Mouse (Mus musculus) liver, embryonic 13.5 days (tissue): ENCODE data around the gene Zfhx3. TPM values are rescaled to one million over a fixed set of nuclear protein-coding genes. Genes with fewer than 3 reads are reported as not detected.
A peak's percentile ranks its signal among the peaks of the same experiment; 100 is the strongest.

Experiments
- ATAC-seq: fragments of 200-750 bp; cut with Nextera tagmentation; 2 replicates; pipeline ENCODE4 v1.8.0; 2017; ENCODE audit warnings: low read depth, mild to moderate bottlenecking, moderate number of reproducible peaks, moderate library complexity
- DNase-seq: peaks from one replicate; pipeline ENCODE4 v3.0.0; 2022
- H3K27ac ChIP-seq: fragments of 300-500 bp; sonication (generic); 2 replicates; pipeline ENCODE4 v1.5.1; 2015; ENCODE audit warnings: moderate library complexity, mild to moderate bottlenecking, inconsistent platforms
- H3K27me3 ChIP-seq: fragments of 300-500 bp; sonication (generic); 2 replicates; pipeline ENCODE4 v1.6.1; 2015; ENCODE audit warnings: mild to moderate bottlenecking, inconsistent platforms
- H3K36me3 ChIP-seq: fragments of 300-500 bp; sonication (generic); 2 replicates; pipeline ENCODE4 v1.6.1; 2015; ENCODE audit warnings: mild to moderate bottlenecking, inconsistent platforms
- H3K4me1 ChIP-seq: fragments of 300-500 bp; sonication (generic); replicated peaks from 2 replicates; pipeline ENCODE4 v1.6.1; 2015; ENCODE audit warnings: inconsistent platforms
- H3K4me2 ChIP-seq: fragments of 300-500 bp; sonication (generic); 2 replicates; pipeline ENCODE4 v1.6.1; 2015; ENCODE audit warnings: inconsistent platforms, mild to moderate bottlenecking, moderate library complexity
- H3K4me3 ChIP-seq: fragments of 300-500 bp; sonication (generic); replicated peaks from 2 replicates; pipeline ENCODE4 v1.5.1; 2015; ENCODE audit warnings: mild to moderate bottlenecking, inconsistent platforms
- H3K9ac ChIP-seq: fragments of 300-500 bp; sonication (generic); 2 replicates; pipeline ENCODE4 v1.6.1; 2015; ENCODE audit warnings: mild to moderate bottlenecking, inconsistent platforms
- H3K9me3 ChIP-seq: fragments of 300-500 bp; sonication (generic); replicated peaks from 2 replicates; pipeline ENCODE4 v1.6.1; 2016; ENCODE audit warnings: inconsistent platforms
- WGBS: fragments of 180-500 bp; shearing (Covaris S2); methylation state at CpG from one replicate; pipeline ENCODE4 v1.1.7; 2015; ENCODE audit not compliant: insufficient replicate concordance; 5-methylcytosine and 5-hydroxymethylcytosine counted together
- polyA plus RNA-seq: library from polyadenylated mRNA; unstranded; fragments of >200 nt; fragmentation: Nextera tagmentation; extraction: Ambion mirVana; gene quantifications from 2 replicates; pipeline ENCODE4 v1.2.1, GENCODE M21; 2015

Gene Zfhx3
- polyA plus RNA-seq, 1 experiment from 2014 or later = 1.0 TPM

DNA sequence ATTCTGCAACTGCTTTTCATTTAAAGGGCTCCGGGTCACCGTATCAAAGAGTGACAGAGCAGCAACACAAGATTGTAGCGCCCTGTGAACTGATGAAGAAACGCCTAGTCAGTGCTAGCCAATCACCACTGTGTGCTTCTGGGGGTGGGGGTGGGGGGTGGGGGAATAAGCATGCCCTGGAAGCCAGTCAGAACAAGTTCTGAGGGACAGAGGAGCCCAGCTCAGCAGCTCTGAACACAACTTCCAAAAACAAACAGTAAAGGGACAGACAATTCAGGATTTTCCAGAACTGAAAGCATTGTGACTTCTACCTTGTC, 642.2 kb downstream of the Zfhx3 start:
- Histone ChIP-seq H3K9me3 (no peaks in the 10 kb centered on the region), H3K27ac (no peak overlapping the region), H3K4me1 (peaks cover 23% of the 10 kb centered on the region), H3K4me2 (no peak overlapping the region), H3K9ac (no peak overlapping the region), H3K4me3 (no peak overlapping the region), H3K27me3 (no peaks in the 10 kb centered on the region), H3K36me3 (no peaks in the 10 kb centered on the region)
- ATAC-seq (no peak), DNase-seq (no peak)
- WGBS = 70% methylated on average over 4 of the region's 4 CpGs

DNA sequence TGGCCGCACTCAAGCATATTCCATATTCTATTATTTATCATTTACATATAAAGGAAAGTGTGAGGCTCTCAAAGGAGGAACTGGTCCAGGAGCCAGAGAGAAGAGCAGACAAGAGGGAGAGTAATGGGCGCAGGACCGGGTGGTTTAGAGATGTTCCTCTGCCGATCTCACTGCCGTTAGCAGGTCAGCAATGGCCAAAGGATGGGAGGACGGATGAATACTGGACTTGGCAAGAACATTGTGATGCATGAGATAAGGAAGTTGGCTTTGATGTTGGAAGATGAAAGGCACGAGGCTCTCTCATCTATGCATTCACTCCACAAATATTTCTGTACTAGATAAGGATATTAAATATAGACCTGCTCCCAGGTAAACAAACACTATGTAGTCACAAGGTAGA, 648.6 kb downstream of the Zfhx3 start:
- ATAC-seq (no peak), DNase-seq (no peak)
- no peak overlapping the region for H3K9ac ChIP-seq

DNA sequence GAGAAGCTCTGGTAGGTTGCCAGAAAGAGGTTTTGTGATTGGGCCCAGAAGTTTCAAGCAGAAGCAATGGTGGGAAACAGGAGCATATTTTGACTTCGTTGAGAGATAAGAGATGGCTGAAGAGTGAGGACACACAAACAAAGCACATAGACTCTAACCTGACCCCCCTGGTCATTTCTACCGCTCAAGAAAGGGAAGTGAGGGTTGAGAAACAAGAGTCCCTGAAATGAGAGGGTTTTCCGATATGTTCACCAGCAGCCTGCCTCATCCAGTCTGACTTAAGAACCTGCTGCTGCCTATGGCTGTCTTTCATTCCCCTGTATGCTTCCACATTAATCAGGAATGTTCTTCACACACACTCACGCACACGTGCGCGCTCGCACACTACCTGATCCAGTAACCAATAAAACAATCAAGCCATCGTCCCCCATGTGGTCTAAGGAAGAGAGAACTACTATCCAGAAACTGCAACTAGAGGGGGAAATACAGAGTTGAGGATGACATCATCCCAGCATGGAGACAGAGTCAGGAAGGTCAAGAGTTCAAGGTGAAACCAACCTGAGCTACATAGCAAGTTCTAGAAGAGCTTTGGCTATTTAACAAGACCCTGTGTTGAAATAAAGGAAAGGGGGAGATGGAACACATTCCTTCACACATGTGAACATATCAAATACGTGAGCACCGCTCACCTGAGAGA, 649.7 kb downstream of the Zfhx3 start:
- no peak for ATAC-seq
- WGBS = 70% methylated on average over 11 of the region's 11 CpGs

More for the DNA sequence above, 648.6 kb downstream of the Zfhx3 start:
- Histone ChIP-seq H3K36me3 (no peaks in the 10 kb centered on the region), H3K4me3 (no peak overlapping the region), H3K27ac (no peak overlapping the region), H3K4me1 (peaks cover 36% of the 10 kb centered on the region), H3K27me3 (no peaks in the 10 kb centered on the region), H3K4me2 (no peak overlapping the region), H3K9me3 (no peaks in the 10 kb centered on the region)
- 66% methylated on average over 7 of the region's 7 CpGs for WGBS

DNA sequence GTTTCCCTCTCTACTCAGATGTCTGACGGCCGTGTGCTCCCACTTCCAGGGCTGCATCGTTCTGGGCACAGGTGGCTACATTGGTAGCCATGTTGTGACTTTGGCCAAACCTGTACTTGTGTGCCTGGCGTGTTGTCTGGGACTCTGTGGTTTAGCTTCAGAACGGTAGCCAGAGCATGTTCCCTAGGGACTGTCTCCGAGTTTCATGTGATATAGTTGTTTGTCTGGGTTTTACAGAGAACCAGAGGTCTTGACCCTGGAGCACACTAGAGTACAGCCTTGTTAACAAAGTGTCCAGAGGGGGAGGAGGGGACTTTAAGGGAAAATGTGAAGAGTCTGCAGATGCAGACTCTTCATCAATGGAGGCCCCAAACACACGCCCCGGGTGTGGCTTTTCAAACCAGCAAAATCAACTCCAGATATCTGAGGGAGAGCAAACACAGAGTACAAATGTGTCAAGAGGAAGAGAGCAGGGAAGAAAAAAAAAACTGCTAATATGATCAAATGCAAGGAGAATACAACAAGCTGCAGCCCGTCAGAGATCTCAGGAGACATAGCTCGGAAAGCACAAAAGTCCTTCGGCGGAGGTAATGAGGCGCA, 650.6 kb downstream of the Zfhx3 start:
- Histone ChIP-seq H3K9me3 (no peaks in the 10 kb centered on the region), H3K4me3 (no peak overlapping the region), H3K36me3 (no peaks in the 10 kb centered on the region), H3K27me3 (no peaks in the 10 kb centered on the region), H3K4me1 (peaks cover 36% of the 10 kb centered on the region), H3K4me2 (no peak overlapping the region), H3K9ac (no peak overlapping the region), H3K27ac (no peak overlapping the region)
- 68% methylated on average over 13 of the region's 13 CpGs for WGBS
- DNase-seq = no peak
- peak; percentile 58; the same call in 1 of the 2 replicates for ATAC-seq

More for the DNA sequence above, 649.7 kb downstream of the Zfhx3 start:
- Histone ChIP-seq H3K36me3 (no peaks in the 10 kb centered on the region), H3K4me3 (no peak overlapping the region), H3K4me1 (peaks cover 36% of the 10 kb centered on the region), H3K27ac (no peak overlapping the region), H3K27me3 (no peaks in the 10 kb centered on the region), H3K9ac (no peak overlapping the region), H3K4me2 (no peak overlapping the region), H3K9me3 (no peaks in the 10 kb centered on the region)
- DNase-seq = no peak

DNA sequence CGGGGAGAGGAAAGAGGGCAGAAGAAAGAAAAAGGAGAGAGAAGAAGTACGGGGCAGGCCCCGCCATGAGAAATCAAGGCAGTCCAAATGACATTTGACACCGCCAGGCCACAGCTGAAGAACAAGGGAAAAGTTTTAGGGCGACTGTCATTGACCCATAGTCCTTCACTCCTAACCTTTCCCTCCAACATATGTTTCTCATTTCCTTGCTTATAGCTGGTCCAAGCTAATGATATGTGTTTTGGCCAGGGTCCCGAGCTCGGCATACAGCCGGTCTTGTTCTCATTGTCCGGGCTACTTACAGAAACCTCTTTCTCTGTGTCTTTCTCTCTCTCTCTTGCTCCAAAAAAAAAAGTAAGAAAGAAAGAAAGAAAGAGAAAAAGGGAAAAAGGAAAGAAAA, 651.4 kb downstream of the Zfhx3 start:
- WGBS = 72% methylated on average over 9 of the region's 9 CpGs
- DNase-seq = no peak
- no peak for ATAC-seq

DNA sequence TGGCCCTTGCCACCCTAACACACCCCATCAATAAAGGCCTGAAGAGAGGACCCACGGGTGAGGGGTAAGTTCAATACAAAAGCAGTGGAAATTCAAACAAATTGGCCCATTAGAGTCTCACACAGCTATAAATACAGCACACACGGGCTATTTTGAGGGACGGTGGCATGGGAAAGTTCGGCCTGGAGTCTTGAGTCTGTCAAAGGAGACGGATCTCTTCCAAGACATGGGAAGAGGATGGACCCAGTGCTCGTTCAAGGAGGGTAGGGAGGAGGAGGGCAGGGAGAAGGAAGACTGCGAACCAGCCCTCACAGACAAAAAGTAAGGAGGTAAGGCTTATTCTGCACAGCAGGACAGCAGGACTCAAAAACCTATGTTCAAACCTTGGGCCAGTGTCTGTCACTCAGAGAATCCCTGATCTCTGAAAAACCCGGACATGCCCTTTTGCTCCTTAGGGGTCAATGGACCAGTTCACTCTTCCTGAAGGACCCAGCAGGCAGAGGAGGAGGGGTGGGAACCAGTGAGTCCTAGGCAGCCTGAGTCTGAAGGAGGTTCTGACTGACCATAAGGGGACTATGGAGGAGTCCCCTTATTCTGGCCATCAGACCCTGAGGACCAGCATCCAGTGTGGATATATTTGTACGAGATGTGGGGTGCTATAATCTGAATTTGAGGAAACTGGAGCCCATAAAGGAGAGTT, 652.1 kb downstream of the Zfhx3 start:
- Histone ChIP-seq H3K4me2 (no peak overlapping the region), H3K36me3 (no peaks in the 10 kb centered on the region), H3K27ac (no peak overlapping the region), H3K27me3 (no peaks in the 10 kb centered on the region), H3K4me1 (peaks cover 45% of the 10 kb centered on the region), H3K4me3 (no peak overlapping the region), H3K9me3 (no peaks in the 10 kb centered on the region), H3K9ac (no peak overlapping the region)
- ATAC-seq (no peak), DNase-seq (no peak)
- 69% methylated on average over 9 of the region's 9 CpGs for WGBS

More for the DNA sequence above, 651.4 kb downstream of the Zfhx3 start:
- H3K4me2 ChIP-seq = no peak overlapping the region
- no peaks in the 10 kb centered on the region for H3K36me3 ChIP-seq
- H3K27me3 ChIP-seq = no peaks in the 10 kb centered on the region
- H3K4me1 ChIP-seq = peaks cover 39% of the 10 kb centered on the region
- no peak overlapping the region for H3K4me3 ChIP-seq
- H3K9ac ChIP-seq = no peak overlapping the region
- no peaks in the 10 kb centered on the region for H3K9me3 ChIP-seq
- H3K27ac ChIP-seq = no peak overlapping the region; the same call in 1 of the 2 replicates

DNA sequence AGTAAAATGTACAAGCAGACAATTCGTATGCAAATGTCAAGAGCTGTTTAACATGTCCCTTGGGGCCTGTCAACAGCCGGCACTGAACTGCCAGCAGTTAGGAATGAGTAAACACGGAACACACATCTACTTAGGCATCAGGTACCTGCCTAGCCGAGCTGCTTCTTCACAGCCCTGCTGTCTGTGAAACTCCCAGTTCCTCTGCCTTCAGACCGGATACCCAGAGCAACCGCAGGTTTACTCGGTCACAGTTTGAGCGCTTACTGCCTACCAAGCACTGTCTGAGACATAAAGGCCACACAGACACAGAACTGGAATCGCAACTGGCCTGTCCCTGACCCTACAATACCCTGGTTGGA, 652.6 kb downstream of the Zfhx3 start:
- DNase-seq (no peak), ATAC-seq (no peak)
- no peaks in the 10 kb centered on the region for H3K9me3 ChIP-seq
- H3K4me3 ChIP-seq = no peak overlapping the region
- no peaks in the 10 kb centered on the region for H3K36me3 ChIP-seq
- no peak overlapping the region for H3K4me2 ChIP-seq
- H3K9ac ChIP-seq = no peak overlapping the region
- no peak overlapping the region; the same call in 1 of the 2 replicates for H3K27ac ChIP-seq
- H3K4me1 ChIP-seq = peaks cover 51% of the 10 kb centered on the region
- no peaks in the 10 kb centered on the region for H3K27me3 ChIP-seq
- 59% methylated on average over 9 of the region's 9 CpGs for WGBS

DNA sequence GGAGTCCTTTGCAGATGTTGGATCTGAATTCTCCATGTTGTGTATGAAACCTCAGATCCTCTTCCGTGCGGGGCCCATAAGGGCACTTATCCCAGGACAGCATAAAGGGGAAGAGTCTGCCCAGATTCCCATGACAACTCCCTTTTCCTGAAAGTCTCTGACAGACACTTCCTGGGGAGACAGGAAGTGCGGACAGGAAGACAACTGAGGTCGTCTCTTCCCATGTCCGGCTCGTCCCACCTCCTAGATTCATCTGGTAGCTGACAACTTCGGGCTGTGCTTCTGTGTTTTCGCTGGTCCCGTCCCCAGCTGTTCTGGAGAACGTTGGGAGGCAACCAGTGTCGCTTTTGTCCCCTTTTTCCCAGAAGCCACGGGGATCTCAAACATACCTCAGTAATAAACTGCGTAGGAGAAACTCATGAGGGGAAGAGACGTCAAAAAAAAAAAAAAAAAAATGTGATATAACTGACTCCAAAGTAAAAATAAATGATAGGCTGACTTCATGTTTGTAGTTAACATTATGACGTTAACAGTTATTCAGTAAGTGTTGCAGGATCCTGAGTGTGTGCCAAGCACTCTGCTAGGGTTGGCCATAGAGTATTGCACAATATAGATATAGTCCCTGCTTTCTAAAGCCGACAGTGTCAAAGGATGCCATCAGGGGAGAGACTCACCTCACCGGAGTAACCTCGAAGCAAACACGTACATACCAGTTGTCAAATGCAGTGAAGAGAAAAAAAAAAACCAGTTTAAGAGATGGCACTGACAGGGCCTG, 653.5 kb downstream of the Zfhx3 start:
- Histone ChIP-seq H3K9ac (no peak overlapping the region), H3K4me1 (peaks cover 54% of the 10 kb centered on the region), H3K4me2 (no peak overlapping the region), H3K4me3 (no peak overlapping the region), H3K27ac (no peak overlapping the region), H3K9me3 (no peaks in the 10 kb centered on the region), H3K36me3 (no peaks in the 10 kb centered on the region), H3K27me3 (no peaks in the 10 kb centered on the region)
- WGBS = 56% methylated on average over 19 of the region's 19 CpGs
- DNase-seq (no peak), ATAC-seq (no peak)

DNA sequence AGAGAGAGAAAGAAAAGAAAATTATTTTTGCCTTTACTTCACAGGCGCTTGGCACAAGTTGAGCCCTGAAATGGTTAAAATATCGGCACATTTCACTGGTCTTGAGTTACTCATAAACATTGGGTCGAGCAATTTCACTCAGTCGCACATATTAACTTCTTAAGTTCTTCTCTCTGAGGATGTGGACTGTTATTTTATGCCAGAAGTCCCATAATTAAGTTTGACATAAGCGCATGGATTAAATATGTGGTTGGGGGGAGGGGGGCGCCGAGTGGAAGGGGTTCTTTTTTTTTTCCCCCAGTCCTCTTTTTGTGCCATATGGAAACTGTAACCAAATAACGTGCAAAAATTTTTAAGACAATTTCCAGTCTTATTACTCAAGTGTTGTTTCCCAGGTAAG, 656.6 kb downstream of the Zfhx3 start:
- Histone ChIP-seq H3K27ac (no peak overlapping the region), H3K36me3 (no peaks in the 10 kb centered on the region), H3K4me3 (no peak overlapping the region), H3K27me3 (no peaks in the 10 kb centered on the region), H3K9me3 (no peaks in the 10 kb centered on the region), H3K9ac (no peak overlapping the region), H3K4me1 (peaks cover 29% of the 10 kb centered on the region), H3K4me2 (0 out of 2 replicates have a peak overlapping the region, but pooled peaks have one; percentile 48)
- DNase-seq (no peak), ATAC-seq (no peak)
- 72% methylated on average over 8 of the region's 8 CpGs for WGBS

DNA sequence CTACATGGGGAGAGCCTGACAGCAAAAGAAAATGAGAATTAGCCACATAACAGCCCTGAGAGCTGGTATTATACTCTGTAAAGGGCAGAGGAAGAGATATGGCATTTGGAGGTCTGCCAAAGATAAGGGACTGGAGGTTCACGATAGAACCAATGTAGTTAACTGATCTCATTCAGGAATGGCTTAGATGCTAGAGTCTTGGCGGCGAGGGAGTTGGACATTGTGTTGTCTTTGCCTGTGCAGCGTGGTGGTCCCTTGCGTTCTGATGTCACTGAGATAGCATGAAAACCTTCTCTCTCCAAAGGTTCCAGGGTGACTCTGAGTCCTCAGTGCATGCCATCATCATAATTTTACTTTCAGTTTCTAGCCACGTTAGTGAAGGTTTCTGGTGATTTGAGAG, 657.1 kb downstream of the Zfhx3 start:
- peak overlapping the region; percentile 21; the same call in 1 of the 2 replicates for H3K4me3 ChIP-seq
- no peaks in the 10 kb centered on the region for H3K27me3 ChIP-seq
- no peak overlapping the region for H3K27ac ChIP-seq
- H3K4me1 ChIP-seq = peaks cover 25% of the 10 kb centered on the region
- H3K36me3 ChIP-seq = no peaks in the 10 kb centered on the region
- H3K9ac ChIP-seq = no peak overlapping the region
- 16% methylated on average over 6 of the region's 6 CpGs for WGBS
- no peaks in the 10 kb centered on the region for H3K9me3 ChIP-seq
- DNase-seq (peak; percentile 23), ATAC-seq (peak; percentile 89)
- H3K4me2 ChIP-seq = peak overlapping the region; percentile 48

DNA sequence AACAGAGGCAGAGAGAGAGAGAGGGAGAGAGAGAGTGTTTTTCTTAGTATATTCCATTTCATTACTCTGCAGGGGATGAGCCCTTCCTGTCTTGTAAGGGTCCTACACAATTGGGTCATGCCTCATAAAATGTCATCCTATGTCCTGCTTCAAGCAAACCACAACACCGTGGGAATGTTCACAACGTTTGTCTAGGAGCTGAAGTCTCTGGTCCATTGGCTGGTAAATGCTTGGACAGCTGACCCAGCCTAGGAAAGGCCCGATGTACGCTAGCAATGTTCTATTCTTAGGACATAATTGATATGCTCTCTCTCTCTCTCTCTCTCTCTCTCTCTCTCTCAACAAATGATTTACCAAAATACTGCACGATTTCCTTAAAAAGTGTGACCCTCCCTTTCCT, 666.2 kb downstream of the Zfhx3 start:
- DNase-seq (no peak), ATAC-seq (no peak)
- Histone ChIP-seq H3K36me3 (no peaks in the 10 kb centered on the region), H3K9me3 (no peaks in the 10 kb centered on the region), H3K4me1 (peaks cover 24% of the 10 kb centered on the region), H3K9ac (no peak overlapping the region), H3K4me2 (no peak overlapping the region), H3K27me3 (0 out of 2 replicates have a peak, but pooled peaks cover 3% of the 10 kb centered on the region), H3K4me3 (no peak overlapping the region), H3K27ac (no peak overlapping the region)
- 55% methylated on average over 5 of the region's 5 CpGs for WGBS
